Mouse (Mus musculus) testis, adult 2 months (tissue): Measurements from ENCODE around the gene Timm44.

Experiments
- CTCF ChIP-seq: fragments of 200-500 bp; IDR thresholded peaks from 2 replicates; pipeline ENCODE4 v1.5.1; 2012; ENCODE audit warnings: low read depth, mild to moderate bottlenecking, inconsistent platforms, low read length, moderate library complexity; ENCODE audit not compliant: control insufficient read depth, insufficient read depth, insufficient replicate concordance
- POLR2A ChIP-seq: fragments of 200-500 bp; IDR thresholded peaks from 2 replicates; pipeline ENCODE4 v1.6.1; 2012; ENCODE audit warnings: low read depth, mild to moderate bottlenecking, inconsistent platforms, low read length, moderate library complexity; ENCODE audit not compliant: control insufficient read depth

DNA sequence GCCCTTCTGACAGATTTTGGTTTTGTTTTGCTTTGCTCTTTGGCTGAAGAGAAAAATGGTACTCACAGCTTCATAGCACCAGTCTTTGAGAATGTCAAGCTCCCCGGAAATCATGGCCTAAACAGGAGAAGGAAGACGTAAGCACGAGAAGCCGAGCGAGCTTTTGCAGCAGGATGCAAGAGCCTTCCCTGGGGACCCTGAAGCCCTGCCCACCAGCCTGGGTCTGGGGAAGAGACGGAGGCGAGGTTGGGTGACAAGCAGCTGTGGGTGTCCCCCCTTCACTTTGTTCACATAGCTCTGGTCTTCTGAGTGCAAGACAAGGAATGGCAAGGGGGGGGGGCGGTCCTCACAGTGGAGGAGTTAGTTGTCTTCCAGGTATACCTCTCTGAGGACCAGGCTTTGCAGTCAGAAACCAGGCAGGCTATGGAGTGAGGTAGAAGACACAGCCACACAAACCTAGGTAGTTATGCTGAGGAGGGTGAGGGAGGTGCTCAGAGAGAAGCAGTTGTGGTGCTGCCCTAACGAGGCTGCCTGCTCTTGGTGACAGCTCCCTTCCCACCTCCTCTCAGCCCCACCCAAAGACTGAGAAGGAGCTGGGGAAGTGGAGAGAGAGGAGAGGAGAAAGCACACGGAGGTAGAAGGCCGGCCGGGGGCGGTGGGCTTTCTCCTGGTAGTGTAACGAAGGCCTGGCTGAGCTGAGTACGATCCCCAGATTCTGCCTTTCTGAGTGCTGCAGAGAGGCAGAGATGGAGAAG, 10.4 kb downstream of the Timm44 start:
- TF ChIP-seq CTCF (no peak), POLR2A (no peak)
